Mouse (Mus musculus): Measurements from ENCODE around the gene Pdia6. TPM values are rescaled to one million over a fixed set of nuclear protein-coding genes. Genes with fewer than 3 reads are reported as not detected.

Pdia6 gene
- polyA plus RNA-seq, 1 experiment from 2014 or later: 501 TPM

DNA sequence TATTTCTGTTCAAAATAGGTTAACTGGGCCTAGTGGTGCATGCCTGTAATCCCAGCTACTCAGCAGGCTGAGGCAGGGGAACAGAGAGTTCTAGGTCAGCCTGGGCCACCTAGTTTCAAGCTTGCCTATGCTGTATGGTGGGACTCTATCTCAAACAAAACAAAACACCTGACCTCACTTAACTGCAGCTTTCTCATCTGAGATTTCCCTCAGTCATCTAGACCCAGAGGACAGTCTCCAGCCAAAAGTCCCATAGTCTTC lies 27.0 kb upstream of the Pdia6 start:
- H3K4me1 ChIP-seq (replicated peaks): peaks cover 17% of the 10 kb centered on the region
- H3K27me3 ChIP-seq (ENCODE audit: insufficient read depth, poor library complexity, severe bottlenecking): no peaks in the 10 kb centered on the region
- no peaks in the 10 kb centered on the region for H3K36me3 ChIP-seq
- H3K27ac ChIP-seq: 0 out of 2 replicates have a peak overlapping the region, but pooled peaks have one; percentile 18
- 0 out of 2 replicates have a peak, but pooled peaks cover 2% of the 10 kb centered on the region for H3K9me3 ChIP-seq
- H3K4me3 ChIP-seq: no peak overlapping the region
- no peak for DNase-seq (ENCODE audit: low spot score)

DNA sequence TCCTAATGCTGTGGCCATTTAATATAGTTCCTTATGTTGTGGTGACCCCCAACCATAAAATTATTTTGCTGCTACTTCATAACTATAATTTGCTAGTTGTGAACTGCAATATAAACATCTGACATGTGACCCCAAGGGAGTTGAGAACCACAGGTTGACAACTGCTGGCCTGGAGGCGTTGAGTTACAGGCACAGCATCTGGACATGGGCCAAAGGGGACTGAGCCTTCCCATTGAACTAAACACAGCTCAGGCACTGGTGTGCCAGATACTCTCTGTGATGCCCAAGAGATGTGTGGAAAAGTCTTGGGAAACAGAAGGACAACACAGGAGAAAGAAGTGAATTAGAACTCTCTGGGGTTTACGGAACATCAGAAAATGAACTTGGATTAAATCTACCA lies 25.3 kb upstream of the Pdia6 start:
- Histone ChIP-seq H3K27ac (no peak overlapping the region), H3K36me3 (no peaks in the 10 kb centered on the region), H3K27me3 (ENCODE audit: insufficient read depth, poor library complexity, severe bottlenecking) (no peaks in the 10 kb centered on the region), H3K4me3 (no peak overlapping the region), H3K4me1 (replicated peaks) (peaks cover 10% of the 10 kb centered on the region), H3K9me3 (0 out of 2 replicates have a peak, but pooled peaks cover 2% of the 10 kb centered on the region)
- DNase-seq (ENCODE audit: low spot score): no peak
- WGBS: 87% methylated on average over 2 of the region's 2 CpGs

DNA sequence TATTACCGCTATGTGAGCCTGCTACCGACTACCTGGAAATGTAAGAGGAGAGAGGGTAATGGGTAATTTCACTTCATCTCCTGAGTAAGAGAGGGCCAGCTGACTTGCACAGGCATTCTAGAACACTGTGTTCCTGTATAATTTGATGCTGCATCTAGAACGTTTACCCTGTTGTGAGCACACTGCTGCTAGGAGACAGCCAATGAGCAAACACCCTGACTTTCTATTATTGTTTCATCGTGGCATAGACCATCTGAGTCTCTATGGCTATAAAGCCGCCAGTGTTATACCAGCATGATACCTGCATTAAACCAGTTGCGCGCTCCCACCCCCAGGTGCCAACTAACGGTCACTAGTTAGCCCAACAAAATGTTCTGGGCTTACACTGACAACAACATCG lies 24.7 kb upstream of the Pdia6 start:
- 95% methylated on average over 9 of the region's 9 CpGs for WGBS
- Histone ChIP-seq H3K4me1 (replicated peaks) (peaks cover 6% of the 10 kb centered on the region), H3K4me3 (no peak overlapping the region), H3K27ac (no peak overlapping the region), H3K27me3 (ENCODE audit: insufficient read depth, poor library complexity, severe bottlenecking) (no peaks in the 10 kb centered on the region), H3K9me3 (0 out of 2 replicates have a peak, but pooled peaks cover 2% of the 10 kb centered on the region), H3K36me3 (no peaks in the 10 kb centered on the region)
- DNase-seq (ENCODE audit: low spot score): no peak

DNA sequence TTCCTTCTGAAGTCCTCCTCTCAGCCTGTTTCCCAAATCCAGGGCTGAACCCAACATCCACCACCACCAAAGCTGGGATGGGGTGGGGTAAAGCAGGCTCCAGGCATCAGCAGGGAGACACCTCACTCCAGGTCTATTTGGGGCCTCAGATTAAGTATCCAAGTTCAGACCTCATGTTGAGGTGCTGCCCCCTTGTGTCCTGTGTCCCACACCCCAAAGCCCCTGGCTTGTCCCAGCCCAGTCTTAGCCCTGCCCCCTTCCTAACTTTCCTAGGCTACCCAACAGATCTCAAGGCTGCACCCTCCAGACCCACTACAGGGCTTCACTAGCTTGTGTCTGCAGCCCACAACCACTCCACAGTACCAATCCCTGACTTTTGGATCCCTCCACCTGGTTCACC lies 24.3 kb upstream of the Pdia6 start:
- no peak overlapping the region for H3K27ac ChIP-seq
- 0 out of 2 replicates have a peak, but pooled peaks cover 2% of the 10 kb centered on the region for H3K9me3 ChIP-seq
- H3K4me3 ChIP-seq: no peak overlapping the region
- no peak for DNase-seq (ENCODE audit: low spot score)
- no peaks in the 10 kb centered on the region for H3K36me3 ChIP-seq
- H3K27me3 ChIP-seq (ENCODE audit: insufficient read depth, poor library complexity, severe bottlenecking): no peaks in the 10 kb centered on the region
- H3K4me1 ChIP-seq (replicated peaks): peaks cover 6% of the 10 kb centered on the region

DNA sequence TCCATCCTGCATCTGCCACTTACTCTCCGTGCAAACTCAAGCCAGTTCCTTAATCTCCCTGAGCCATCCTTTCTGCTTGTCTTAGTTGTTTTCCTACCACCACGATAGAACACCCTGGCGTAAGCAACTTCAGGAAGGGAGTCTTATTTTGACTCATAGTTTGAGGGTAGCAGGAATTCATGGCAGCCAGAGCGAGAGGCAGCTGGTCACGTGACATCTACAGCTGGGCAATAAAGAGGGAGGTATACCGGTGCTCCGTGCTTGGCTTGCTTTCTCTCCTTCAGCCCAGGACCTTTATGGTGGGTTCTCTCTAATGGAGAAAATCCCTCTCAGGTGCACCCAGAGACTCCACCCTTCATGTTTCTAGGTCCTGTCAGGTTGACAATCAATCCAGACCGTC lies 15.4 kb upstream of the Pdia6 start:
- H3K4me3 ChIP-seq: no peak overlapping the region
- H3K36me3 ChIP-seq: no peaks in the 10 kb centered on the region
- 84% methylated on average over 8 of the region's 8 CpGs for WGBS
- H3K9me3 ChIP-seq: 0 out of 2 replicates have a peak, but pooled peaks cover 6% of the 10 kb centered on the region
- peaks cover 4% of the 10 kb centered on the region for H3K4me1 ChIP-seq (replicated peaks)
- peaks cover 21% of the 10 kb centered on the region for H3K27me3 ChIP-seq (ENCODE audit: insufficient read depth, poor library complexity, severe bottlenecking)
- H3K27ac ChIP-seq: no peak overlapping the region
- DNase-seq (ENCODE audit: low spot score): no peak

DNA sequence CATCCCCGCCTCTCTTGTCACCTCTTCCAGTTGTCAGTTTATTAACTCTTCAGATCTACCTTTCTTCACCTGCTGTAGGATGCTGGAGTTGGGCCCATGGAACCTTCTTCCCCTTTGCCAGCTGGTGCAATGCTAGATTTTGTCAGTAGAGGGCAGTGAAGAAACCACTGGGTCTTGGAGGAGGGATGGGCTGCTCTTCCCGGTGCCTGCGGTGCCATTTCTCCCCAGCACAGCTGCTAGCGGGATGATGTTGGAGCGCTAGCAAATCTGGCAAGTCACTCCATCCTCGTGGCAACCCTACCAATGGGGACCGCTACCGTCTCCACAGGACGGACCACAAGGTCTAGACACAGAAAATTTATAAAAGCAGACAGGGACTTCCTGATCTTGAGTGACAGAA lies 13.3 kb upstream of the Pdia6 start:
- Histone ChIP-seq H3K4me3 (peak overlapping the region; percentile 23; the same call in 1 of the 2 replicates), H3K4me1 (replicated peaks) (peaks cover 8% of the 10 kb centered on the region), H3K27ac (no peak overlapping the region), H3K36me3 (no peaks in the 10 kb centered on the region), H3K27me3 (ENCODE audit: insufficient read depth, poor library complexity, severe bottlenecking) (peaks cover 27% of the 10 kb centered on the region), H3K9me3 (0 out of 2 replicates have a peak, but pooled peaks cover 6% of the 10 kb centered on the region)
- peak; percentile 67 for DNase-seq (ENCODE audit: low spot score)
- WGBS: 12% methylated on average over 9 of the region's 9 CpGs

DNA sequence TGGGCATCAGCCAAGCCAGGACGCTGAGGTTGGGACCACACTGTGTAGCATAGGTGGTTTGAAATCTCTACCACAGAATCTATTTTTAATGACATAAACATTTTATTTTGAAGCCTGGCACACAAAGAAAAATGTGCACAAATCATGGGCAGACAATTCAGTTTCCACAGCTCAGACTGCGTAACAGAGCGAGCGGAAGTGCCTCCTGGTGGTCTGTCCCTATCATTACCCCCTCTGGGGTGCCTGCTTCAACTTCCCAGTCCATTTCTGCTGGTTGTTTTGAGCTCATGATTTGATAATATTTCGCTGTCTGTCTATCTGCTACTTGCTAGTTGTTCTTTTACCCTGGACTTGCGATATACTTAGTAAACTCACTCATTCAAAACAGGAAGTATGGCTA lies 10.7 kb upstream of the Pdia6 start:
- Histone ChIP-seq H3K4me1 (replicated peaks) (peaks cover 8% of the 10 kb centered on the region), H3K9me3 (no peaks in the 10 kb centered on the region), H3K36me3 (no peaks in the 10 kb centered on the region), H3K4me3 (no peak overlapping the region), H3K27me3 (ENCODE audit: insufficient read depth, poor library complexity, severe bottlenecking) (peaks cover 27% of the 10 kb centered on the region), H3K27ac (no peak overlapping the region)
- WGBS: 88% methylated on average over 6 of the region's 6 CpGs
- no peak for DNase-seq (ENCODE audit: low spot score)

DNA sequence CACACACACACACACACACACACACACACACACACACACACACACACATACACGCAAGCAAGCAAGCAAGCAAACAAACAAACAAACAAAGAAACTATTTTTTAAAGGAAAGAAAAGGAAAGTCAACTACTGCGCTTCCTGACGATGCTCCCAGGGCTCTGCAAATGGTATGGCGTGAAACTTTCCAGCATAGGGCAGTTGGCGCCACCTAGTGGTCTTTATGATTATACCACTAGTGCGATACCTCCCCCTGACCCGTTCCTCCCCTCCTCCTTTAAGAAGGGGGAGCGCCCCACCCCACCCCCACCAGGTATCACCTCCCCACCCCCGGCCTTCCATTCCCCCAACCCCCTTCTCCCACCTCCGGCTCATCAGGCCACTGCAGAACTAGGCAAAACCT lies 9.4 kb upstream of the Pdia6 start:
- H3K4me1 ChIP-seq (replicated peaks): peaks cover 8% of the 10 kb centered on the region
- peak; percentile 60 for DNase-seq (ENCODE audit: low spot score)
- H3K36me3 ChIP-seq: no peaks in the 10 kb centered on the region
- H3K4me3 ChIP-seq: no peak overlapping the region
- peaks cover 27% of the 10 kb centered on the region for H3K27me3 ChIP-seq (ENCODE audit: insufficient read depth, poor library complexity, severe bottlenecking)
- H3K9me3 ChIP-seq: no peaks in the 10 kb centered on the region
- 7% methylated on average over 10 of the region's 10 CpGs for WGBS
- no peak overlapping the region for H3K27ac ChIP-seq

DNA sequence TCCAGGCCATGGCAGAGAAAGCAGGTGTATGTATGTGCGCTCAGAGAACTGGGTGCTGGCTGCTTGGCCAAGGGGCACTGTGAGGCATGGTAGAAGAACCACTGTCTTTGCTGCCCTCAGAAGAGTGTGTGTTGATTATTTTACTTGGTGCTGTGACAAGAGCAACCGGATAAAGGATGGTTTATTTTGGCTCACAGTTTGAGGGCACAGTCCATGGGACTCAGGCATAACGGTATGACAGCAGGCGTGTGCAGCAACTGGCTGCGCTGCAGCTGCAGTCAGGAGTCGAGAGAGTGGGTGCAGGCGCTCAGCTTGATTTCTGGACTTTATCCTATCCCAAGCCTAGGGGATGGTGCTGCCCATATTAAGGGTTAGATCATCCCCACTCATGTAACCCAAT lies 7.9 kb upstream of the Pdia6 start:
- Histone ChIP-seq H3K27ac (no peak overlapping the region), H3K9me3 (no peaks in the 10 kb centered on the region), H3K36me3 (no peaks in the 10 kb centered on the region), H3K4me1 (replicated peaks) (peaks cover 4% of the 10 kb centered on the region), H3K27me3 (ENCODE audit: insufficient read depth, poor library complexity, severe bottlenecking) (peaks cover 23% of the 10 kb centered on the region), H3K4me3 (no peak overlapping the region)
- 93% methylated on average over 7 of the region's 7 CpGs for WGBS
- DNase-seq (ENCODE audit: low spot score): no peak

DNA sequence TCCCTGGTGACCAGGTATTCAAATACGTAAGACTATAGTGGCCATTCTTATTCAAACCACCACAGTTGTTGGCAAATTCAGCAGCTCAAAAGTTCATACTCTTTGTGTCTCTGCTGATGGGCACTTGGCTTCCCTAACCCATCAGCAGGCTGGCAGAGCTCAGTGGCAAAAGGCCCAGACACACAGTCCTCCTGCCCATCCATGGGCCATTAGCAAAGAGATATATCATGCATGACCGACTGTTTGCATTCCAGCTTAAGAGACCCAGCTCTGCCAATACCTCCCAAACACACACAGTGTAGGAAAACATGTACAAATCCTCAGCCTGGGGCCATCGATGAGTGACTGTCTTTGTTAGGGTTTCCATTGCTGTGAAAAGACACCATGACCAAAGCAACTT lies 5.3 kb upstream of the Pdia6 start:
- peaks cover 6% of the 10 kb centered on the region; the same call in 1 of the 2 replicates for H3K27me3 ChIP-seq (ENCODE audit: insufficient read depth, poor library complexity, severe bottlenecking)
- no peak for DNase-seq (ENCODE audit: low spot score)
- H3K4me1 ChIP-seq (replicated peaks): peaks cover 4% of the 10 kb centered on the region; the same call in 1 of the 2 replicates
- H3K27ac ChIP-seq: no peak overlapping the region
- H3K36me3 ChIP-seq: no peaks in the 10 kb centered on the region
- H3K9me3 ChIP-seq: no peaks in the 10 kb centered on the region
- H3K4me3 ChIP-seq: no peak overlapping the region
- WGBS: 90% methylated on average over 3 of the region's 3 CpGs

DNA sequence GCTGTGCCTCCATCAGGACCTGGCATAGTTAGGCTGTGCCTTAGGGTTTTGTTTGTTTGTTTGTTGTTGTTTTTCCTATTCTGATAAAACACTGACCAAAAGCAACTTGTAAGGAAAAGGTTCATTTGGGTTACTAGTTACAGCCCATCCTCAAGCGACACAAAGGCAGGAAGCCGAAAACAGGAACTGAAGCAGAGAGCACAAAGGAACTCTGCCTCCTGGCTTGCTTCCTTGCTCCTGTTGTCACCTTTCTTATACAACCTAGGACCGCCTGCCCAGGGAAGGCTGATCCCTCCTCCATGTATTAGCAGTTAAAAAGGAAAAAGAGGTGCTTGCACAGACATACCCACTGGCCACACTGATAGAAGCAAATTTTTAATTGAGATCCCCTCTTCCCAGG lies 2.5 kb upstream of the Pdia6 start:
- 69% methylated on average over 3 of the region's 3 CpGs for WGBS
- no peak for DNase-seq (ENCODE audit: low spot score)
- no peaks in the 10 kb centered on the region for H3K27me3 ChIP-seq (ENCODE audit: insufficient read depth, poor library complexity, severe bottlenecking)

DNA sequence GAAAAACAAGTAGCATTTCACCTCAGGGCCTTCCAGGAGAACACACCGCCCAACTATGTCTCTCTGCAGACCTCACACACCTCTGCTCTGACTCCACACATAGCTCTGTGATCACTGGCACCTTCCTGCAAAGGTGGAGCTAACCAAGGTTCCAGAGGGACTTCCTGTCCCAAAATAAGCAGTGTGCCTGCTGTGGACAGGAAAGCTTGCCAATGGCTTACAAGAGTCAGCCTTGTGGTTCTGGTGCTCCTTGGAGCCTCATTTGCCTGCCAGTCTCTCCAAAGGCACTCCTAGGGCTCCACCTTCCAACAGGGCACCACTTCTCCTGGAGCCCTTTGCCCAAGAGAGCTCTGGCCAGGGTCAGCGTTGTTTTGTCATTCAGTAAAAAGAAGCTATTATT lies 1.5 kb upstream of the Pdia6 start:
- Histone ChIP-seq H3K27me3 (ENCODE audit: insufficient read depth, poor library complexity, severe bottlenecking) (no peaks in the 10 kb centered on the region), H3K27ac (no peak overlapping the region), H3K36me3 (peaks cover 18% of the 10 kb centered on the region), H3K4me3 (no peak overlapping the region), H3K9me3 (no peaks in the 10 kb centered on the region), H3K4me1 (replicated peaks) (peaks cover 24% of the 10 kb centered on the region)
- 88% methylated on average over 2 of the region's 2 CpGs for WGBS
- DNase-seq (ENCODE audit: low spot score): no peak

More for the DNA sequence above, 2.5 kb upstream of the Pdia6 start:
- Histone ChIP-seq H3K36me3 (peaks cover 10% of the 10 kb centered on the region), H3K27ac (no peak overlapping the region), H3K9me3 (no peaks in the 10 kb centered on the region), H3K4me3 (no peak overlapping the region), H3K4me1 (replicated peaks) (peaks cover 17% of the 10 kb centered on the region)

DNA sequence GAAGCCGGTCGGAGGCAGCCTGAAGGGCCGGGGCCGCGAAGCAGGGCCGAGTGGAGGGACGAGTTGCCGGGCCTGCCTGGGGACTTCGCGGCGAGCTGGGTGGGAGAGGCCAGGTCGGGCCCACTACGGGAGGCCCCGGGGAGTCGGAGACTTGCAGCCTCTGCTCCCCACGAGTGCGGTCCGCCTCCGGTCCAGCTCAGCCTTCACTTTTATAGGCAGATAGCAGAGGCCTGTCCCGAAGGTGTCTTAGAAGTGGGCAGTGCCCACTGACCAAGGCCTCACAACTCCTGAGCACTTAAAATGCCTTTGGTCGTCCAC lies 287 bp downstream of the Pdia6 start:
- peaks cover 24% of the 10 kb centered on the region for H3K4me1 ChIP-seq (replicated peaks)
- H3K36me3 ChIP-seq: peaks cover 36% of the 10 kb centered on the region
- WGBS: under 1% methylated on average over 21 of the region's 21 CpGs
- DNase-seq (ENCODE audit: low spot score): no peak
- H3K4me3 ChIP-seq: peak overlapping the region; percentile 74
- peak overlapping the region; percentile 93 for H3K27ac ChIP-seq
- H3K27me3 ChIP-seq (ENCODE audit: insufficient read depth, poor library complexity, severe bottlenecking): no peaks in the 10 kb centered on the region
- no peaks in the 10 kb centered on the region for H3K9me3 ChIP-seq

DNA sequence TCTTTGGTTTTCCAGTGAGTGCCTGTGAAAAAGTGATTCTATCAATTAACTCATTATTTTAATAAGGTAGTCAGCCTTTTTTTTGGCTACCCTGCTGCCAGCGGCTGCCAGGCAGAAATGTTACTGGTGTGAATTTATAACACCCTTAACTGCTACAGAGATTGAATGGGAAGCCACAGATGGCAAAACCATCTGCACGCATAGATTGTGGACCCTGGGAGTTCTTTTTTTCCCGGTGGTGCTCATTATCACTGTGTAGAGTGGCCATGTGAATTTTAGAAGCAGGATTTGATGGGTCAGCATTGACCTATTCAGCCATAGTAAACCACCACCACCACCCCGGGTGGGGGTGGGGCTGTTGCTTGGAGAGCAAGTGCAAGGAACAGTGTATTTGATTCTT lies 971 bp downstream of the Pdia6 start:
- peaks cover 43% of the 10 kb centered on the region for H3K36me3 ChIP-seq
- H3K27ac ChIP-seq: peak overlapping the region; percentile 93
- H3K27me3 ChIP-seq (ENCODE audit: insufficient read depth, poor library complexity, severe bottlenecking): no peaks in the 10 kb centered on the region
- DNase-seq (ENCODE audit: low spot score): no peak
- 18% methylated on average over 4 of the region's 4 CpGs for WGBS
- no peaks in the 10 kb centered on the region for H3K9me3 ChIP-seq
- H3K4me1 ChIP-seq (replicated peaks): peaks cover 24% of the 10 kb centered on the region
- peak overlapping the region; percentile 74 for H3K4me3 ChIP-seq
